Mouse (Mus musculus): ENCODE measurements around the gene Csnk1g2. TPM values are rescaled to one million over a fixed set of nuclear protein-coding genes. Genes with fewer than 3 reads are reported as not detected.

Gene Csnk1g2
- polyA plus RNA-seq, 1 experiment from 2014 or later: 131 TPM

DNA sequence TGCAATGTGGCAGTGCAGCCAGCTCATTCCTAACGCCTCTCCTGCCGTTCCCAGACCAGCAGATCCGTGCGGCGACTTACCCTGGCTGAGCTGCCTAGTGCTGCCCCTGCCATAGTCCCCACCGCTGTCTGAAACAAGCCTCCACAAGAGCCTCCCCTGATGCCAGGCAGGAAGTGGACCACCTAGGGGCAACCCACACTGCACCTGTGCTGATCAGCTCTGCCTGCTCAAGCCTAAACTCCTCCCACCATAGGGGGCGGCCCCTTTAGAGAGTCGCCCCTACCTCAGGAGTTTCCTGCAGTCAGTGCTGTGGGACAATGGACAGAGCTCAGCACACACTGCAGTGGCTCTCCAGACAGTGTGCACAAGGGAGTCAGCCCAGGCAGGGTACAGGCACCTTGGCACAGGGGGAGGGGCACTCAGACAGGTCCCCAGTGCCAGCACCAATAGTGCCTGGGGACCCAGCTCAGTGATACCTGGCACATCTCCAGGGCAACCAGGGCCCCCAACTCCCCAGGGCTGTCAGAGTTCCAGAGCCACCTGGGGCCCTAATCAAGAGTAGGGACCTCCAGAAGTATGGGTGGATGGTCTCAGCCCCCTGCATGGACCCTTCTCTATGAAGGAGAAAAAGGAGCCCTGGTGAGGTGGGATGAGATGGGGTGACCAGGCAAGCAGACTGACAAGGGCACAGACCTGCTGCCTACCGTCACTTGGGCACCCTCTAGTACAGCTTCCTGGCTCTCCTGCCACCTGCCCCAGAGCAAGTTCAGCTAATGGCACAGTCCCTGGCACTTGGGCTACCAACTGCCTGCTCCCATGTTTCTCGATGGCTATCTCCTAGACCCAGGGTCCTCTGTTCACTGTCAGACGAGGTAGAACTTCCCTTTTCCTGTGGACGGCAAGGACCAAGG is 37.7 kb upstream of the Csnk1g2 start:
- Histone ChIP-seq H3K9me3 (no peaks in the 10 kb centered on the region), H3K27me3 (no peaks in the 10 kb centered on the region), H3K36me3 (peaks cover 42% of the 10 kb centered on the region), H3K4me3 (0 out of 2 replicates have a peak overlapping the region, but pooled peaks have one; percentile 12), H3K27ac (peak overlapping the region; percentile 22), H3K4me1 (peaks cover 34% of the 10 kb centered on the region), H3K4me2 (0 out of 2 replicates have a peak overlapping the region, but pooled peaks have one; percentile 11), H3K9ac (peak overlapping the region; percentile 44; the same call in 1 of the 2 replicates)
- 73% methylated on average over 12 of the region's 12 CpGs for WGBS
- peak; percentile 8; the same call in 1 of the 2 replicates for ATAC-seq (ENCODE audit: insufficient number of reproducible peaks, insufficient read depth, low FRiP score, low TSS enrichment, low read depth)

GRCm38 (mm10) chr10:80585581-80585980 is 37.1 kb upstream of the Csnk1g2 start:
- Histone ChIP-seq H3K36me3 (peaks cover 42% of the 10 kb centered on the region), H3K4me1 (peaks cover 34% of the 10 kb centered on the region), H3K4me2 (peak overlapping the region; percentile 11; the same call in 1 of the 2 replicates), H3K9me3 (no peaks in the 10 kb centered on the region), H3K27me3 (no peaks in the 10 kb centered on the region), H3K4me3 (peak overlapping the region; percentile 12; the same call in 1 of the 2 replicates), H3K9ac (0 out of 2 replicates have a peak overlapping the region, but pooled peaks have one; percentile 44), H3K27ac (peak overlapping the region; percentile 22; the same call in 1 of the 2 replicates)
- ATAC-seq (ENCODE audit: insufficient number of reproducible peaks, insufficient read depth, low FRiP score, low TSS enrichment, low read depth): no peak
- 89% methylated on average over 8 of the region's 8 CpGs for WGBS

DNA sequence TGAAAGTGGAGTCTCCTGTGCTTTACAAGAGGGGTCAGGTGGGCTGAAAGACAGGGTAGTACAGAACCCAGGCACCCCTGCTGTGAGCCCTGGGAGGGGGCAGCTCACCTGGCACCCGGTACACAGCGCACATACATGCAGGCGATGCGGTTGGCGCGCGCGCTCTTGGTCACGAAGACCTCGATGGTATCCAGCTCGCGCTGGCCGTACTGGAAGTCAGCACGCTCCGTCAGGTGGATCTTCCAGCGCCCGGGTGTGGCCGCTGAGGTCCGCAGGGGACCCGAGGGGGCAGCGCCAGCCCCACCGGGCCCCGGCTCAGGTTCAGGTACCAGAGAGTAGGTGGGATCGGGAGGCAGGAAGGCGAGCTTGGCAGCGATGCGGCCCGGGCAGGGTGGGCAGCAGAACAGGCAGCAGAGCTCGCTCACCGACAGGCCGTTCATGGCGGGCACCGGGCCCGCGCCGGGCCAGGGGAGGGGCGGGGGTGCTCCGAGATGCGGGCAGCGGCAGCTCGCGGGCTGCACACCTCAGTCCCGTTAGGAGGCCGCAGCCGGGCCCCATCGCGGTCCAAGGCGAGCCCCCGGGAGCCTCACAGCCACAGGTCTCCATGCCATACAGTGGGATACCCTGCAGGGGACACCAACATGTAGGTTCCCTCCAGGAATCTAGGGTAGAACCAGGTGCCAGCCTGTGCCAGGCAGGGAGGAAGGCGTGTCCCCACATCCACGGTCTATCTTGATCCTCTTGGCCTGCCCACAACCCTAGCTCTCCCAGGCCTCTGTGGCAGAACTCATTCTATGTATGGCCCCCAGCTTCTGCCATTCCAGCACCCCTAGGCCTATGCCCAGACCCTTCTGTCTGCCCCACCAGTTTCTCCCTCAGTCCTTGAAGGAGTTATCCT is 36.0 kb upstream of the Csnk1g2 start:
- Histone ChIP-seq H3K27me3 (no peaks in the 10 kb centered on the region), H3K4me2 (peak overlapping the region; percentile 11; the same call in 1 of the 2 replicates), H3K9ac (peak overlapping the region; percentile 46; the same call in 1 of the 2 replicates), H3K4me3 (no peak overlapping the region), H3K9me3 (no peaks in the 10 kb centered on the region), H3K27ac (peak overlapping the region; percentile 64), H3K36me3 (peaks cover 42% of the 10 kb centered on the region), H3K4me1 (peaks cover 34% of the 10 kb centered on the region)
- 94% methylated on average over 51 of the region's 51 CpGs for WGBS
- ATAC-seq (ENCODE audit: insufficient number of reproducible peaks, insufficient read depth, low FRiP score, low TSS enrichment, low read depth): no peak

DNA sequence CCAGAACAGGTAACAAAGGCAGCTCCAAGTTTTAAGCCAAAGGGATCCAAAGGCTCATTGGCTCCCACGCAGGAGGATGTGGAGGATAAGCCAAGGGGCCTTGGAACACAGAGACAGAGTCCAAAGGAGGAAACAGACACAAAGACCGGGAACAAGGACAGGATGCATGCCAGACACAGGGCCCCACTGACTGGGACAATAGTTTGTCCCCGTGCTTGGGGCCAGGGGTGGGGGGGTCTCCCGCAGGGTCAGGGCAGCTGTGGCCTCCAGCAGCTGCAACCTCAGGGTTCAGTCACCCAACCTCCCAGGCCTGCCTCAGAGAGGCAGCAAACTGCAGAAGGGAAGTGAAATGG is 35.4 kb upstream of the Csnk1g2 start:
- Histone ChIP-seq H3K4me3 (no peak overlapping the region), H3K27ac (peak overlapping the region; percentile 64)
- WGBS: 35% methylated on average over 4 of the region's 4 CpGs

GRCm38 (mm10) chr10:80589127-80589878 is 33.3 kb upstream of the Csnk1g2 start:
- peaks cover 32% of the 10 kb centered on the region for H3K4me1 ChIP-seq
- WGBS: 19% methylated on average over 12 of the region's 12 CpGs
- H3K27ac ChIP-seq: peak overlapping the region; percentile 74
- H3K4me2 ChIP-seq: peak overlapping the region; percentile 90
- H3K36me3 ChIP-seq: peaks cover 25% of the 10 kb centered on the region
- peak overlapping the region; percentile 96 for H3K4me3 ChIP-seq
- H3K9me3 ChIP-seq: no peaks in the 10 kb centered on the region
- no peak for ATAC-seq (ENCODE audit: insufficient number of reproducible peaks, insufficient read depth, low FRiP score, low TSS enrichment, low read depth)
- no peaks in the 10 kb centered on the region for H3K27me3 ChIP-seq
- peak overlapping the region; percentile 97 for H3K9ac ChIP-seq

More for the DNA sequence above, 35.4 kb upstream of the Csnk1g2 start:
- Histone ChIP-seq H3K9me3 (no peaks in the 10 kb centered on the region), H3K4me1 (peaks cover 34% of the 10 kb centered on the region), H3K4me2 (peak overlapping the region; percentile 5; the same call in 1 of the 2 replicates), H3K36me3 (peaks cover 42% of the 10 kb centered on the region), H3K27me3 (no peaks in the 10 kb centered on the region), H3K9ac (peak overlapping the region; percentile 46; the same call in 1 of the 2 replicates)
- ATAC-seq (ENCODE audit: insufficient number of reproducible peaks, insufficient read depth, low FRiP score, low TSS enrichment, low read depth): no peak

- Histone ChIP-seq H3K4me1 (peaks cover 28% of the 10 kb centered on the region), H3K36me3 (peaks cover 17% of the 10 kb centered on the region), H3K9ac (peak within 1 kb of the TSS; percentile 97), H3K4me3 (peak within 1 kb of the TSS; percentile 96), H3K4me2 (peak within 1 kb of the TSS; percentile 90), H3K9me3 (no peaks in the 10 kb centered on the region), H3K27me3 (no peaks in the 10 kb centered on the region), H3K27ac (peak within 1 kb of the TSS; percentile 74)
- under 1% methylated on average over 49 of the region's 73 CpGs for WGBS
- peak; percentile 89 for ATAC-seq (ENCODE audit: insufficient number of reproducible peaks, insufficient read depth, low FRiP score, low TSS enrichment, low read depth)
These were observed 32.5 kb upstream of the Csnk1g2 start, which contains the start of gene Abhd17a for GRCm38 (mm10) chr10:80589879-80590854. TSS of gene Abhd17a (minus strand) at chr10:80590341.

- no peak for ATAC-seq (ENCODE audit: insufficient number of reproducible peaks, insufficient read depth, low FRiP score, low TSS enrichment, low read depth)
- Histone ChIP-seq H3K9ac (no peak overlapping the region), H3K9me3 (no peaks in the 10 kb centered on the region), H3K4me1 (no peaks in the 10 kb centered on the region), H3K27me3 (no peaks in the 10 kb centered on the region), H3K27ac (no peak overlapping the region), H3K36me3 (no peaks in the 10 kb centered on the region), H3K4me2 (no peak overlapping the region), H3K4me3 (no peak overlapping the region)
- WGBS: 42% methylated on average over 4 of the region's 4 CpGs
These were observed 26.3 kb upstream of the Csnk1g2 start for GRCm38 (mm10) chr10:80596318-80596717.

GRCm38 (mm10) chr10:80602698-80603325 is 19.8 kb upstream of the Csnk1g2 start, which contains the start of the genes Scamp4 and Adat3:
TSS of gene Scamp4 (plus strand) at chr10:80602872.
TSS of gene Adat3 (plus strand) at chr10:80602880.
- H3K9me3 ChIP-seq: no peaks in the 10 kb centered on the region
- H3K36me3 ChIP-seq: peaks cover 20% of the 10 kb centered on the region
- H3K4me2 ChIP-seq: peak within 1 kb of the TSS; percentile 94
- under 1% methylated on average over 54 of the region's 54 CpGs for WGBS
- H3K4me3 ChIP-seq: peak within 1 kb of the TSS; percentile 71
- H3K4me1 ChIP-seq: peaks cover 23% of the 10 kb centered on the region
- H3K27ac ChIP-seq: peak within 1 kb of the TSS; percentile 86
- H3K9ac ChIP-seq: peak within 1 kb of the TSS; percentile 74
- H3K27me3 ChIP-seq: no peaks in the 10 kb centered on the region
- peak; percentile 92 for ATAC-seq (ENCODE audit: insufficient number of reproducible peaks, insufficient read depth, low FRiP score, low TSS enrichment, low read depth)

DNA sequence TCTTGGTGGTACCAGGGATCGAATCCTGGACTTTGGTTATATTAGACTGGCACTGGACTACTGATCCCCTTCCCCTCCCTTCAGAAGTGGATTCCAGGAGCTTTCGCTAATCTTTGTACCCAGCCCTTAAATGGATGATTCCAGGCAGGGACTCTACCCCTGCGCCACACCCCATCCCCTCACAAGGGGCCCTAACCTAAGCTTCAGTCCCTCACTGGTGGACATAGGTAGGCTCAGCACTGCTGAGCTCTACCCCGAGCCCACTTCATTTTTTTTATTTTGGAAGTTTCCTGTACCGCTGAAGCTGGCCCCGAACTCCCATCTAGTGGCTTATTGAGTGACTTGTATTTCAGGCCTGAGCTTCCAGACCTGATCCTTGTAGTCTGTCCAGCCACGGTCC is 19.3 kb upstream of the Csnk1g2 start:
- peak overlapping the region; percentile 86 for H3K27ac ChIP-seq
- peak overlapping the region; percentile 94 for H3K4me2 ChIP-seq
- WGBS: 34% methylated on average over 7 of the region's 7 CpGs
- peak overlapping the region; percentile 71 for H3K4me3 ChIP-seq
- H3K9ac ChIP-seq: peak overlapping the region; percentile 74
- peaks cover 25% of the 10 kb centered on the region for H3K36me3 ChIP-seq
- ATAC-seq (ENCODE audit: insufficient number of reproducible peaks, insufficient read depth, low FRiP score, low TSS enrichment, low read depth): no peak
- peaks cover 23% of the 10 kb centered on the region for H3K4me1 ChIP-seq
- H3K27me3 ChIP-seq: no peaks in the 10 kb centered on the region
- H3K9me3 ChIP-seq: no peaks in the 10 kb centered on the region

All from embryonic facial prominence, embryonic 13.5 days (tissue).